Mouse (Mus musculus): ENCODE measurements around the gene Gsdmc3.
"Not testable (repeated sequence)": the region's sequence is repeated elsewhere in the genome, so short reads cannot be mapped to it uniquely, and the experiment has no call there.

Gsdmc3 gene

GRCm38 (mm10) chr15:63878458-63878857 lies at the start of gene Gsdmc3:
Gene Gsdmc3 (minus strand): TSS chr15:63878558.
- not testable (repeated sequence) for DNase-seq (ENCODE audit: low read depth, low spot score)

DNA sequence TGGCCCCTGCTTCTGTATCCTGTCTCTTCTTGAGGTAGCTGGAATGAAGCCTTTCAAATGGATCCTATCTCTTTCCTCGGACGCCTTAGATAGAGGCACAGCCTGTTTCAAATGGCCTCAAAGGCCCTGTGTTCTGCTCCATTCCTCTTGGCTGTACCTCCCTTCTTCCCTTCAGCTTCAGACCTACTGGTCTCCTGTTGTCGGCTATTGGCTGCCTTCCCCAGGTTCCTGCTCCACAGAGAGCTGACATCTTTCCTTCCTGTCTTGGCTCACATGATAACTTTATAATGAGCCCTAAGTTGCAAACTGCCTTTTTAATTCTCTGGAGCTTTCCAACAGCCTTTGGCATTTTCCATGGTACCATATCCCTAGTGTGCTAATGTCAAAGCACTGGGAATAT lies 47.8 kb upstream of the Gsdmc3 start:
- no peak for DNase-seq (ENCODE audit: low read depth, low spot score)

- no peak for DNase-seq (ENCODE audit: low read depth, low spot score)
Observed at GRCm38 (mm10) chr15:63924484-63924883, 46.1 kb upstream of the Gsdmc3 start.

- DNase-seq (ENCODE audit: low read depth, low spot score): not testable (repeated sequence)
Observed at GRCm38 (mm10) chr15:63921618-63922017, 43.3 kb upstream of the Gsdmc3 start.

GRCm38 (mm10) chr15:63919728-63920127 lies 41.4 kb upstream of the Gsdmc3 start:
- not testable (repeated sequence) for DNase-seq (ENCODE audit: low read depth, low spot score)

- DNase-seq (ENCODE audit: low read depth, low spot score): not testable (repeated sequence)
Observed at GRCm38 (mm10) chr15:63916584-63916983, 38.2 kb upstream of the Gsdmc3 start.

DNA sequence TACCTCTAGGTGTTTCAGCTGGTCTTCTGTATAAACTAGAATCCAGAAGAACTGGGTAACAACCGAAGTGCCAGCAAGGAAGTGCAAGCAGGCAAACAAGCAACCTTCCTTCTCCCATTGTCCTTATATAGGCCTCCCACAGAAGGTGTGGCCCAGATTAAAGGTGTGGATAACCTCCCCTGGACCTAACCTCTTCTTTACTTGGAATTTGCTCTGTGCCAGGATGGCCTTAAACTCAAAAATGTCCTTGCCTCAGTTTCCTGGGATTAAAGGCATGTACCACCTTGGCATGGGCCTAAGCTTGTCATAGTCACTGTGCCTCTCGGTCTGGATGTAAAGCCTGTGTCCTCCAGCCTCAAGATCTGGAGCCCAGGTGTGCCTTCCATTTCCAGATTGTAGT lies 33.8 kb upstream of the Gsdmc3 start, which contains the start of gene Gsdmc4:
TSS of gene Gsdmc4 (minus strand) at position 101 of the 400 bp plus-strand sequence.
- not testable (repeated sequence) for DNase-seq (ENCODE audit: low read depth, low spot score)

DNA sequence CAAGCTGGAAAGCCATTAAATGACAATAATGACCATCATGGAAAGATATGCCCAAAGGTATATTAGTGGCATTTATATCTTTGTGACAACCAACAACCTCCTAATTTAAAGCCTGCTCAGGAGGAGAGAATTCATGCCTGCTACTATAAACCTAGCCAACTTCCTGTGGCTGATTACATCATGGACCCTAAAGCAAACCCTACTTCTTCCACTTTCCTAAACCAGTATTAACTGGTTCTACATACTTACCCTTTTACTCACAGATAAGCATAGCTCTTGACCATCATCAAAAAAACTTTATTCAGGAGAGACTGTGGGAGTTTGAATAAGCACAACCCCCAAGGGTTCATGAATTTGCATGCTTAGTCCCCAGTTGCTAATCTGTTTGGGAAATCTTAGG lies 31.5 kb upstream of the Gsdmc3 start:
- not testable (repeated sequence) for DNase-seq (ENCODE audit: low read depth, low spot score)

DNA sequence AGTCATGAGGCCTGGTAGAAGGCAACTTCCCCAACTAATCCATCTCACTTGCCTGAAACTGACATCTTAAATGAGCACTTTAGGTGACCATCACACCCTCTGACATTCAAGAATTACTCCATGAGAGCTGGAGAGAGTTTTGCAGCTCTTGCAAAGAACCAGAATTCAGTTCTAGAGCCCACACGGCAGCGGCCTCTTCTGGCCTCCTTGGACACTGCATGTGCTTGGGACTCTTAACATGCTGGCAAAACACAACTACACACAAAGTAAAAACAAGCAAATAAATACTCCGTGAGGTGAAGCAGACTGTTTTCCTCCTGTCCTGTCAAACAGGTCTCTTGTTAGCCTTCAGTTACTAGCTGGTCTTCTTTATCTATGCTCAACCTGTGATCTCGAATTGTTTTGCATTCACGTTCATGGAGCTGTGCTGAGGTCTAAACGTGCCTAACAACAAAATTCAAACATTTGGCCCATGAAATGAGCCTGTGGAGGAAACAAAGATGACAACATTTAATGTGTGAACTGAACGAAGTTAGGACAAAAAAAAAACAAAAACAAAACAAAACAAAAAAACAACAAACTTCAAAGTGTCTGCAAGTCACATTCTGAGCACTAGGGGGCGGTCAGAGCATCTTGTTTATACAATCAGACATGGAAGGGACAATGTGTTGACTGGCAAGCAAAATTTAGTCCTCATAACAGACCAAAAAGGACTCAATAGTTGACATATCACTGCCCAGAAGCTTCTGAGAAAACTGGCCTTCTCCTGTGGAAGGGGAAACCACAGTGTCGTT lies 17.4 kb upstream of the Gsdmc3 start:
- not testable (repeated sequence) for DNase-seq (ENCODE audit: low read depth, low spot score)

GRCm38 (mm10) chr15:63888440-63888839 lies 10.1 kb upstream of the Gsdmc3 start:
- not testable (repeated sequence) for DNase-seq (ENCODE audit: low read depth, low spot score)

- not testable (repeated sequence) for DNase-seq (ENCODE audit: low read depth, low spot score)
Observed at GRCm38 (mm10) chr15:63887949-63888348, 9.6 kb upstream of the Gsdmc3 start.

- DNase-seq (ENCODE audit: low read depth, low spot score): not testable (repeated sequence)
Observed at GRCm38 (mm10) chr15:63876160-63876559, 2.2 kb downstream of the Gsdmc3 start.

GRCm38 (mm10) chr15:63861965-63862364 lies 16.4 kb downstream of the Gsdmc3 start:
- not testable (repeated sequence) for DNase-seq (ENCODE audit: low read depth, low spot score)
